Mouse (Mus musculus) liver, postnatal 0 days (tissue): Measurements from ENCODE around the gene Ccdc85a. TPM values are rescaled to one million over a fixed set of nuclear protein-coding genes. Genes with fewer than 3 reads are reported as not detected.

Source experiments
- ATAC-seq: fragments of 200-750 bp; cut with Nextera tagmentation; 2 replicates; pipeline ENCODE4 v1.8.0; 2017; ENCODE audit warnings: mild to moderate bottlenecking, moderate library complexity
- DNase-seq: peaks from one replicate; pipeline ENCODE4 v3.0.0-alpha.2; 2016
- H3K27ac ChIP-seq: fragments of 300-500 bp; sonication (generic); 2 replicates; pipeline ENCODE4 v1.5.1; 2014; ENCODE audit warnings: antibody characterized with exemption, moderate library complexity, mild to moderate bottlenecking, low read depth
- H3K27me3 ChIP-seq: fragments of 300-500 bp; sonication (generic); 2 replicates; pipeline ENCODE4 v1.6.1; 2014; ENCODE audit warnings: low read length, control low read depth, mixed read lengths; ENCODE audit not compliant: insufficient read depth
- H3K36me3 ChIP-seq: fragments of 300-500 bp; sonication (generic); replicated peaks from 2 replicates; pipeline ENCODE4 v1.6.1; 2014; ENCODE audit warnings: mild to moderate bottlenecking, control low read depth, low read length, moderate library complexity, mixed read lengths; ENCODE audit not compliant: insufficient read depth
- H3K4me1 ChIP-seq: fragments of 300-500 bp; sonication (generic); 2 replicates; pipeline ENCODE4 v1.6.1; 2014; ENCODE audit warnings: antibody characterized with exemption, mild to moderate bottlenecking, control low read depth; ENCODE audit not compliant: insufficient read depth
- H3K4me2 ChIP-seq: fragments of 300-500 bp; sonication (generic); 2 replicates; pipeline ENCODE4 v1.6.1; 2014; ENCODE audit warnings: low read depth, mild to moderate bottlenecking, low read length, moderate library complexity, mixed read lengths
- H3K4me3 ChIP-seq: fragments of 300-500 bp; sonication (generic); 2 replicates; pipeline ENCODE4 v1.5.1; 2014; ENCODE audit warnings: low read depth, low read length
- H3K9ac ChIP-seq: fragments of 300-500 bp; sonication (generic); replicated peaks from 2 replicates; pipeline ENCODE4 v1.6.1; 2014; ENCODE audit warnings: mild to moderate bottlenecking, moderate library complexity
- H3K9me3 ChIP-seq: fragments of 300-500 bp; sonication (generic); 2 replicates; pipeline ENCODE4 v1.6.1; 2016; ENCODE audit warnings: mild to moderate bottlenecking, control low read depth, low read length, mixed read lengths
- CTCF ChIP-seq: sonication (generic); IDR thresholded peaks from 2 replicates; pipeline ENCODE4 v1.5.1; 2016; ENCODE audit warnings: antibody characterized with exemption, low read depth
- EP300 ChIP-seq: IDR thresholded peaks from 2 replicates; pipeline ENCODE4 v1.6.1; 2016; ENCODE audit warnings: antibody characterized with exemption, low read depth, mild to moderate bottlenecking
- WGBS: fragments of 180-500 bp; shearing (Covaris S2); extraction: QIAGEN DNeasy Blood & Tissue Kit; methylation state at CpG from one replicate; pipeline ENCODE4 v1.1.7; 2014; ENCODE audit not compliant: insufficient replicate concordance; 5-methylcytosine and 5-hydroxymethylcytosine counted together
- polyA plus RNA-seq: library from polyadenylated mRNA; unstranded; fragments of >200 nt; fragmentation: Nextera tagmentation; extraction: Ambion mirVana; gene quantifications from 2 replicates; pipeline ENCODE4 v1.2.1, GENCODE M21; 2015

Ccdc85a gene
- polyA plus RNA-seq, 1 experiment from 2014 or later: not detected

DNA sequence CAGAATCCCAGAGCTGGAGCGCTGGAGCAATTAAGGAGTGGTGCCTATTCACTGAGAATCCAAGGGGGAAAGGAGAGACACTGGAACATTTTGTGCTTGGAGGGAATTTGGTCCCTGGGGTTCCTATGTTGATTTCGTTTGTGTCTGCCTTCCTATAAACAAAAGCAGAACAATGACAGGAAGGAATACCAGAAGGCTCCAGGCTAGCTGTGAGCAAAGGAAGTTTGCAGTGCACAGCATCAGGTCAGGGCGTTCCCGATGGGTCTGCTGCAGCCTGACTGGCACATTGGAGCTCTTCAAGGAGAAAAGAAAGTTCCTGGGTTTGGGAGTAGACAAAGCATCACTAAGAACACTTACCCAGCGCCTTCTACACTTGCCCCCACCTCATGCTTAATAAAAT is 1.9 kb downstream of the Ccdc85a start:
- H3K27ac ChIP-seq: no peak overlapping the region
- TF ChIP-seq CTCF: no peak
- TF ChIP-seq EP300: no peak
- H3K4me1 ChIP-seq: no peaks in the 10 kb centered on the region
- H3K4me3 ChIP-seq: no peak overlapping the region
- H3K9me3 ChIP-seq: no peaks in the 10 kb centered on the region
- H3K27me3 ChIP-seq: peaks cover 22% of the 10 kb centered on the region
- H3K4me2 ChIP-seq: no peak overlapping the region
- DNase-seq (no peak), ATAC-seq (no peak)
- H3K36me3 ChIP-seq: no peaks in the 10 kb centered on the region
- no peak overlapping the region for H3K9ac ChIP-seq
- 16% methylated on average over 5 of the region's 5 CpGs for WGBS

GRCm38 (mm10) chr11:28572423-28572822 is 11.7 kb downstream of the Ccdc85a start:
- TF ChIP-seq CTCF (no peak), EP300 (no peak)
- no peak for DNase-seq
- Histone ChIP-seq H3K4me2 (no peak overlapping the region), H3K27me3 (no peaks in the 10 kb centered on the region), H3K4me3 (no peak overlapping the region), H3K36me3 (no peaks in the 10 kb centered on the region), H3K9ac (no peak overlapping the region), H3K4me1 (no peaks in the 10 kb centered on the region), H3K9me3 (no peaks in the 10 kb centered on the region), H3K27ac (no peak overlapping the region)
- no peak for ATAC-seq
- WGBS: 75% methylated on average over 1 of the region's 1 CpGs

GRCm38 (mm10) chr11:28556420-28556819 is 27.7 kb downstream of the Ccdc85a start:
- Histone ChIP-seq H3K36me3 (no peaks in the 10 kb centered on the region), H3K27me3 (no peaks in the 10 kb centered on the region), H3K4me3 (no peak overlapping the region), H3K9me3 (no peaks in the 10 kb centered on the region), H3K27ac (no peak overlapping the region), H3K9ac (no peak overlapping the region), H3K4me1 (no peaks in the 10 kb centered on the region), H3K4me2 (no peak overlapping the region)
- TF ChIP-seq EP300 (no peak), CTCF (no peak)
- no peak for DNase-seq
- no peak for ATAC-seq

DNA sequence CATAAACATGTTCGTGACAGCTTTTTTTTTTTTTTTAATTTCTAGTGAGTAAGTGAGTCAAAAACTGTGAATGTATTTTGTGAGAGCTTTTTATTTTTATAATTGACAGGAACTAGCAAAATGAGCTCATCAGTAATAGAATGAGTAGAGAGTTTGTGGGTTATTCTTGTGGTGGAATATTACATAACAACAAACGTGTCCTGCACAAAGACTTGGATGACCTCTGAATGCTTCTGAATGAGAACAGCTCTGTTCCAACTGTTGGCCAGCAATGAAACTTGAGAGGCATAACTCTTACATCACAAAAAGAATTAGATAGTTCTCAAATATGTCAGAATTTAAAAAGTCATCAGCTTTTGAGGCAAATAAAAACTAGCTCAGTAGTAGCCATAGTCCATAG is 40.7 kb downstream of the Ccdc85a start:
- H3K36me3 ChIP-seq: no peaks in the 10 kb centered on the region
- no peaks in the 10 kb centered on the region for H3K9me3 ChIP-seq
- no peak overlapping the region for H3K9ac ChIP-seq
- no peak overlapping the region for H3K27ac ChIP-seq
- H3K4me3 ChIP-seq: no peak overlapping the region
- ATAC-seq (no peak), DNase-seq (no peak)
- no peak overlapping the region for H3K4me2 ChIP-seq
- no peak for TF ChIP-seq EP300
- TF ChIP-seq CTCF: no peak
- 75% methylated on average over 2 of the region's 2 CpGs for WGBS
- no peaks in the 10 kb centered on the region for H3K4me1 ChIP-seq
- H3K27me3 ChIP-seq: no peaks in the 10 kb centered on the region

- TF ChIP-seq EP300: no peak
- no peak for TF ChIP-seq CTCF
- Histone ChIP-seq H3K4me1 (no peaks in the 10 kb centered on the region), H3K27ac (no peak overlapping the region), H3K4me2 (no peak overlapping the region), H3K9me3 (no peaks in the 10 kb centered on the region), H3K9ac (no peak overlapping the region), H3K4me3 (no peak overlapping the region), H3K36me3 (no peaks in the 10 kb centered on the region), H3K27me3 (no peaks in the 10 kb centered on the region)
- no peak for DNase-seq
- WGBS: 79% methylated on average over 1 of the region's 1 CpGs
- no peak for ATAC-seq
Observed at GRCm38 (mm10) chr11:28541307-28541706, 42.8 kb downstream of the Ccdc85a start.

DNA sequence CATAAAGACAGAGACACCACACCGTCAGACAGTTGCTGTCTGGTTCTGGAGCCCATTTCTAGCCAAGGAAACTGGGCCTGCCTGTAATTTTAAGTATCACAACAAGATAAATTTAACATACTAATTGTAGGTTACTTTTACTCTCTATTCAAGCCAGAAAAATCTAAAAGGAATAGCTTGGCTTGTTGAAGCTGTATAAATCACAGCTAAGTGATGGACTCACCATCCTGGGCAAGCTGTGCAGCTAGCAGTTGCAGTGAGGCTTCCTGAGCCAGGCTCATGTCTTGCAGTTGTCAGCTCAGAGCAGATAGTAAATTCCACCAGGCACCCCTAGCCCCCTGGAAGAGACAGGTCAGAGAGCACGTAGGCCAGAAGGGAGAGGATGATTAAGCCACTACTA is 50.8 kb downstream of the Ccdc85a start:
- Histone ChIP-seq H3K27ac (no peak overlapping the region), H3K4me2 (no peak overlapping the region), H3K9ac (no peak overlapping the region), H3K36me3 (no peaks in the 10 kb centered on the region), H3K4me3 (no peak overlapping the region), H3K27me3 (no peaks in the 10 kb centered on the region), H3K9me3 (peaks cover 2% of the 10 kb centered on the region; the same call in 1 of the 2 replicates), H3K4me1 (no peaks in the 10 kb centered on the region)
- ATAC-seq (no peak), DNase-seq (no peak)
- TF ChIP-seq EP300 (no peak), CTCF (no peak)
- WGBS: 76% methylated on average over 2 of the region's 2 CpGs

DNA sequence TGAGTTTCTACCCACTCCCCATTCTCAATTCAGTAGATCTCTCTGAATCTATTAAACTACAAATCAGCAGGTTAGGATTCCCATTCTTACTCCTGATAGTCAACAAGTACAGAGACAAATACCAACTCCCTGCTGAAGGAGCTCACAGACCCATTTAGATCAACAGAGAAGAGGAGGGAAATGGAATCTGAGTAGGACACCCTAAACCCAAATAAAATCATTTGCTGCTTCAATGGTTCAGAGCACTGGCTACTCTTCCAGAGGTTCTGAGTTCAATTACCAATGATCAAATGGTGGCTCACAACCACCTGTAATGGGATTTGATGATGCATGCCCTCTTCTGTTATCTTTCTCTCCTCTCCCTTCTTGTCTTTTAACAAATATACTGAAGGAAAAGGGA is 82.9 kb downstream of the Ccdc85a start:
- no peak for DNase-seq
- Histone ChIP-seq H3K9ac (no peak overlapping the region), H3K4me3 (no peak overlapping the region), H3K27me3 (no peaks in the 10 kb centered on the region), H3K4me1 (no peaks in the 10 kb centered on the region), H3K9me3 (no peaks in the 10 kb centered on the region), H3K4me2 (no peak overlapping the region), H3K27ac (no peak overlapping the region), H3K36me3 (no peaks in the 10 kb centered on the region)
- no peak for ATAC-seq
- TF ChIP-seq CTCF: no peak
- no peak for TF ChIP-seq EP300
